Mouse (Mus musculus) heart, postnatal 36 days (tissue): ENCODE data around the gene AA467197. TPM values are rescaled to one million over a fixed set of nuclear protein-coding genes. Genes with fewer than 3 reads are reported as not detected.

Source experiments
- DNase-seq, 2 experiments: peaks; one replicate each; pipeline ENCODE4 v3.0.0; 2021 to 2022
- intact Hi-C: fragments of 180-260 bp; cut with DNase I; formaldehyde crosslinking; loops from one replicate; pipeline ENCODE4 v1.15.1; 2025
- total RNA-seq, 2 experiments: library from RNA; stranded (reverse); gene quantifications; 2 replicates each; pipeline ENCODE4 v1.2.3; 2021

Gene AA467197
- under 1 TPM; 0.35 to 0.64 TPM for total RNA-seq

DNA sequence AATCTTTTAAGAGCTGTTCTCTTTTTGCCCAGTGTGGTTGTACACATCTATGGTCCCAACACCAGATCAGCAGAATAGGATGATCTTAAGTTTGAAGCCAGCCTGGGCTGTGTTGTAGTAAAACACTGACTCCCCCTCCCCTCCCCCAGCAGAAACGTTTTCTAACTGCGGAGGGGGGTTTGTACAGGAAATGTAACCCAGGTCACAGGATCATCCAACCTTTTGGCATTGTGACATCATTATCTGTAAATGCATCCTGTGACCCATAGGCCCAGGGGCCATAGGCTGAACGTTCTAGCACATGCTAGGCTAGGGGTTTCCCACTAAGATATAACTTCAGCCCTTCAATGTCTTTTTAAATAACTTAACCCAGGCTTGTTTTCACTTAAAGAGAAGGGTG is at the start of gene AA467197:
Gene AA467197, plus strand, starts transcription at position 301 of the 400 bp plus-strand sequence.
- intact Hi-C loops: loop anchor here (1.0 kb wide), 2 partner anchors 30 to 116 kb away; no protein-coding TSS in a partner anchor
- no peak for DNase-seq

DNA sequence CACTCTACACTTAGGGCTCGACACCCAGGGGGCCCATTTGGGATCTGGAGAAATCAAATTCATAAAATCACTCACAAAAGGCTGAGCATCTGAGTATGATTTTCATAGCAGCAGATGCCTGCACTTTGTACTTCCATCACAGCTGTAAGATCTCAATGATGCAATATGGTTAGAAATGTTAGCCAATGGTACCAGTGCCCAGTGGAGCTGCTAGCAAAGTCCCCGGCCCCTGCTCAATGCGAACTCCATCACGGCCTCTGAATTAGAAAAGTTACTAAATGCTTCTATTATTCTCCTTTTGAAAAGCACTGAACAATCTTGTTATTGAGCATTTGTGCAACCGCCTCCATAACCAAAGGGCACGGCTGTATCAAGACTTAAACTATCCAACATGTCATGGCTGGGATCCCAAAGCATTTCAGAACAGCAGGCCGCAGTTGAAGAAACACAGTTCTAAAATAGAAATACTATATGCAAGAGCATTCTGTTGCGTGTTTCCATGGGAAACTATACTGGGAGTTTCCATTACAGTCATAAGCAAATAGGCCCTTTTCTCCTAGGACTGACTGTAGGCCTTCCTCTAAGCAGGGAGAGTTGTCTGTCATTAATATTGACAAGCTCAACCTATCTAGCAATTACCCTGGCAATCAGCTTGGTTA is 48.8 kb upstream of the AA467197 start:
- intact Hi-C loops: no loop called here

GRCm38 (mm10) chr2:122590351-122590750 is 46.4 kb upstream of the AA467197 start:
- intact Hi-C loops: no loop called here
- DNase-seq: no peak

More for the DNA sequence above, 48.8 kb upstream of the AA467197 start:
- no peak for DNase-seq

- intact Hi-C loops: no loop called here
- DNase-seq: no peak
Measured at GRCm38 (mm10) chr2:122591213-122591612, 45.6 kb upstream of the AA467197 start.

- intact Hi-C loops: no loop called here
Measured at GRCm38 (mm10) chr2:122595461-122595860, 41.3 kb upstream of the AA467197 start.

GRCm38 (mm10) chr2:122599736-122600135 is 37.0 kb upstream of the AA467197 start:
- intact Hi-C loops: no loop called here

More at GRCm38 (mm10) chr2:122595461-122595860, 41.3 kb upstream of the AA467197 start:
- no peak for DNase-seq

DNA sequence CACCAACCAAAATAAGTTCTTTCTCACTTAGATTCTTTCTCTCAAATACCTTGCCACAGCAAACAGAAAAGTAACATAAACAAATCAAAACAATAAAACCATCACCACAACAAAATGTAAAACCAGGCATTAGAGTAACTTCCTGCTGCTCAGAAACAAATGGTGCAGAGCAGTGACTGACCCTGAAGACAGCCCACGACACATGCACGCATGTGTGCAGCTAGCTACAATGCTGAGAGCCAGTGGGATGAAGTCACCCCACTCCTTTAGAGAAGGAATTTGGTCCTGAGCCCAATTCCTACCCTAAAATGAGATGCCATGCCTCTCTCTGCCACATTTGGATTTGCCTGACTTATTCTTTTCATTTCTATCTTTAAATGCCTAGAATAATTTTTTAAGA is 35.4 kb upstream of the AA467197 start:
- DNase-seq: no peak
- intact Hi-C loops: no loop called here

More at GRCm38 (mm10) chr2:122599736-122600135, 37.0 kb upstream of the AA467197 start:
- peak in 1 of 2 experiments; percentile 12 for DNase-seq

GRCm38 (mm10) chr2:122605829-122606228 is 31.0 kb upstream of the AA467197 start:
- DNase-seq: no peak
- intact Hi-C loops: no loop called here

DNA sequence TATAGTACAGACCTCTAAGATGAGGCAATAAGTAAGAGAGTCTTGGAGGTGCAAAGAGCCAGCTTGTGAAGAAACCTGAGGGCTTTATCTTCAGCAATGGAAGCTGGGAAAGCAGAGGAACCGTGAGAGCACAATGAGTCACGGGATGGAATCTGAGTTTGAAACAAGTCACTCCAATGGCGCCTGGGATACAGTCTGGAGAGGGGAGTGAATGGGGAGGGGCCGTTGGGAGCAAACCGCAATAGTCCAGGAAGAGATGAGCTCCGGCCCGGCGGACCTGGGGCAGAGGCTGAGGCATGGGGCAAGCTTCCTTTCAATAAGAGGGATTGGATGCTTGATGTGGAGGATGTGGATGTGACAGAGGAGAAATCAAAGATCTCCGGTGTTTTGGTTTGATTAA is 28.0 kb upstream of the AA467197 start:
- no peak for DNase-seq
- intact Hi-C loops: no loop called here

DNA sequence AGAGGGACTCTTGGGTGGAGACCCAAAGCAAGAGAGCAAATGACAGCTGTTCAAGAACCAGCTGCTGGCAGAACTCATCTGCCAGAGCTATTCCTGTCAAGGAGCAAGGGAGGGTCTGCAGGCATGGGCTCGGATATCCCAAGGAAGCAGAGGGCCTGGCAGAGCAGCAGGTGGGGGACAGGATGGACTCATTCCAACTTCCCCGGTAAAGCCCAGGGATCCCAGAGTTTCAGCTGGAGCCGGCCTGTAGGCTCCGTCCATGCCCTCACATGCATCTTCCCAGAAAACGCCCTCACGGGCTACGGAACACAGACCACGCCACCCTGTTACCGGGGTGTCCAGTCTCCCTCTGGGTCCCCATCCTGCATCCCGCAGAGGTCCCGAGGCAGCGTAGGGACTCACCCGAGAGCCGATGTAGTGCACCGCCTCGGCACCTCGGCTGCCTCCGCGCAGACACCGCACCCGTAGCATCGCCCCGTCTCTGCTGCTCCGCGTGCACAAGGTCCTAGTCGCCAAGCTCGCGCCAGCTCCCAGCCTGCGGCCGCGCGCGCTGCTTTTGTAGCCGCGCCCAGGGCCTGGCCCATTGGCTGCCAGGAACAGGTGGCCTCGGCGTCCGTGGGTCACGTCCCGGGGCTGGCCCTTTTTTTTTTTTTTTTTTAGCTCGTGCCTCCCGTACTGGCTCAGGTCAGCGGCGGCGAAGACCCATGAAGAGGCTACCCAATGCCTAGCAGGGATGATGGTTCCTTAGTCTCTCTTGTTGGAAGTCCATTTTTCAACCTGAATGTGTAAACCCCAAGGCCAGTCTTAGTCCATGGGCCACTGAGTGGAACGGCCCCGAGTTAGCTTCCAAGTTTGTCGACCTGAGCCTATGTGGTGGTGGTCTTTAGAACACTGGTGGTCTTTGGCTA is 25.8 kb upstream of the AA467197 start, which contains the start of gene Gatm:
Gene Gatm, minus strand, starts transcription at position 558 of the 908 bp plus-strand sequence.
- intact Hi-C loops: no loop called here
- DNase-seq: peak; percentile 60 to 62

DNA sequence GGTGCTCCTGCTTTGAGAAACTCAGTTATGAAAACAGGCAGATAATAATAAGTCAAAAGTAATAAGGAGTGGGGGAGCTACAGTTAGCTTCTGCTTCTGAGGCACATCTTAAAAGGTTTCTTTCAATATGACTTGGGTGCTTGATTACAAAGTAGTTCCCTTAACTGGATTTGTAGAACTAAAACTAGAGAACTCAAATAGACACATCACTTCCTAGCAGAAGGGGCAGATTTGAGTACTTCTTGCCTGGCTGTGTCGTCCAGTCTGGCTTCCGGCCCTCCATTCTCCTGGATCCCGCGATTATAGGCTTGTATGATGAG is 25.2 kb upstream of the AA467197 start:
- intact Hi-C loops: no loop called here
- DNase-seq: no peak

- DNase-seq: no peak
Measured at GRCm38 (mm10) chr2:122616237-122616636, 20.5 kb upstream of the AA467197 start.

DNA sequence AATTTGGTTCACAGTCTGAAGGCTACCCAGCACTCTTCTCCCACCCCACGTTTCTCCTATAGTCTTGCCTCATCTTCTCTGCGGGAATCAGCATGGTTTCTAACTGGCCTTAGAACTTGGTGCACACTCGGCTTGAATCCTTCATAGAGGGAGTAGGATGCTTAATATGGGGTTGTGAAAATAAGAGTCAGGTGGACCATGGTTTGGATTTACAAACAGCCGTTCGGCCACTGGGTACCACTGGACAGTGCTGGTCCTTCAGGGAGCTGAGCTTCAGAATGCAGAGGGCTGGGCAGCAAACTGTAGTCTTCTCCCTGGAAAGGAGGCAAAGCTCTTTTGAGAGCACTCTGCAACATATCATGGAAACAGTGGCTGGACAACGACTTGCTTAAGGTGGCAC is 19.0 kb upstream of the AA467197 start:
- intact Hi-C loops: loop anchor here (2.0 kb wide), 1 partner anchor 41 kb away; no protein-coding TSS in a partner anchor
- DNase-seq: no peak

More at GRCm38 (mm10) chr2:122616237-122616636, 20.5 kb upstream of the AA467197 start:
- intact Hi-C loops: no loop called here

- no peak for DNase-seq
- intact Hi-C loops: loop anchor here (2.0 kb wide), 1 partner anchor 42 kb away; no protein-coding TSS in a partner anchor
Measured at GRCm38 (mm10) chr2:122618719-122619118, 18.1 kb upstream of the AA467197 start.

- intact Hi-C loops: loop anchor here (10.0 kb wide), 4 partner anchors 157 to 427 kb away; no protein-coding TSS in a partner anchor
- DNase-seq: no peak
Measured at GRCm38 (mm10) chr2:122621337-122622110, 15.3 kb upstream of the AA467197 start.

DNA sequence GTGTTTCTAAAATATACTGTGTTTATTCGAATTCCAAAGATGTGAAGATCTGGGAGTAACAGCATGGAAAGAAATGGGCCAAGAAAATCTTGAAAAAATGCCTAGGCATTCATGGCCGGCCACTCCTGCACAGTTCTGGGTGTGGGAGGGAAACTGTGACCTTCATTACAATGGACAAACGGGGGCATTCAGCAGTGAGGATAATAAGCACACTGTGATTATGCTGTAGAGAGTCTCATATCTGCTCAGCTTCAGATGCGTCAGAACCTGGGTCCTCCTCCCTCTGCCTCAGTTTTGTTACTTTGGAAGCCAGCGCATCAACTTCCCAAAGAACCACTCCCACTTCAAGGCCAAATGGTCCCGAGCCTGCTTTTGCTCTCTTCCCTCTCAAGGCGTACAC is 10.9 kb upstream of the AA467197 start:
- intact Hi-C loops: loop anchor here (10.0 kb wide), 4 partner anchors 161 to 431 kb away; no protein-coding TSS in a partner anchor
- no peak for DNase-seq

DNA sequence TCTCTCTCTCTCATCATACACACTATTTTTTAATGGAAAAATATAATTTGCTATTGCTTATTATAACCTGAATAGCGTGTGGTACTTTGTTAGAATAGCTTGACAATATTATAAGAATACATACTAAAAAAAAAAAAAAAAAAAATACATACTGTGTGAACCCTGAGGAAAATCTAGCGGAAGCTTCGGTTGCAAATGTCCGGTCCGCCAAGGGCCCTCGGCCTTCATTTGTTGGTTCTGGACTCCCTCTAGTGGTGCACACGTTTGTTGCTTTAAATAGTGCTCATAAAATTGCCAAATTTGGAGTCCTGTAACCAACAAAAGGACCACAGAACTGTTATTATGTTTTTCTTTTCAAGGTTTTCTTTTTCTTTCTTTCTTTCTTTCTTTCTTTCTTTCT is 7.8 kb upstream of the AA467197 start:
- peak; percentile 78 to 80 for DNase-seq
- intact Hi-C loops: loop anchor here (1.0 to 10.0 kb wide), 5 partner anchors 60 to 434 kb away; no protein-coding TSS in a partner anchor

DNA sequence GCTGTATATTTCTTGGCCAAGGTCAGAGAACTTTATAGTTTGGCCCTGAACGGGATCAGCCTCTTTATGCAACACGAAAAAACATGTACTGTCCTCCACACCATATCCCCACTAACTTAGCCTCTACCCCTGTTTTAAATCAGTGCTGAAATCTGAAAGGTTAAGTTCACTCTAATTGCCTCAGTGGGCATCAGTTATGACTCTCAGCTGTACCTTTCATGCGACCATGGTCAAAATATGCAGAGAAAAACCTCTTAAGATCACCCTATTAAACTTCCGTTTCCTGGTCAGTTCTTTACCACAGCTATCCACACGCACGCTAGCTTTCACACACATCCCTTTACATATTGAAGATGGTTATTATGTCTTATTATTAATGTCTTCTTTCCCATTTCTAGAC is 6.9 kb upstream of the AA467197 start:
- no peak for DNase-seq
- intact Hi-C loops: loop anchor here (1.0 to 10.0 kb wide), 5 partner anchors 61 to 435 kb away; no protein-coding TSS in a partner anchor

GRCm38 (mm10) chr2:122630465-122631225 is 6.1 kb upstream of the AA467197 start:
- DNase-seq: peak; percentile 86 to 88
- intact Hi-C loops: no loop called here
